Mouse (Mus musculus): ENCODE measurements around the gene Erlin1.

Gene Erlin1

DNA sequence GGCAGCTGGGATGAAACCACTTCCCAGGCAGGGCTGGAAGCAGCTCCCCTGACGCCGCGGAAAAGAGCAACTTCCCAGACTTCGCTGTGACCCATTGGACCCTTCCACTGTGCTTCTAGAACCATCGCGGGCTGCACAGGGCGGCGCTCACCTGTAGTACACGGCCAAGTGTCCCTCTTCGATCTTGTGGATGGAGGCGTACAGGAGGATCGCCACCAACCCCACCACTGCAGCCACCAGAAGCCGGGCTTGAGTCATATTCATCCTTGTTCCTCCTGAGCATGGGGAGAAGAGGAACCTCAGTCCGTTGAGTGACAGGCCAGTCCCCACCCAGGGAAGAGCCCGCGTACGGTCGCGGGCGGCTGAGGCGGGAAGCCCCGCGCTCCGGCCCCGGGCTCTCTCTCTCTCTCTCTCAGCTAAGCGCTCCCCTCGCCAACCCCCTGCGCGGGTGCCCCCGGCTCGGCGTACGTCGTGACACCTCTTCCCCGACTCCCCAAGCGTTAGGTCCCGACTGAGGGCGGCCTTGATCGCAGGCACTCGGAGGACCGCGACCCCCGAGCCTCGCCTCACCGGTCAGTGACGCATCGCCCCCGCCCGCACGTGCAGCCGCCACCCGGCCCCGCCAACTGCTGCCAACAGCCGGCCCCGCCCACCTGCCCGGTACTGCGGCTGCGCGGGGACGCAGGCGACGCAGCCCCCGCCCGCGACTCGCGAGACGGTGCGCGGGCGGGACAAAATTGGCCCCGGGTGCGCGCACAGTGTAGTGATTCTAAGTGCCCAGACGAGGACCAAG, at the start of gene Erlin1:
TSS of gene Erlin1 (minus strand) at position 665 of the 793 bp plus-strand sequence.
- in situ Hi-C loops (cut with MboI, MseI), result no loop called here

- in situ Hi-C loops (cut with MboI, MseI), result no loop called here
Observed at GRCm38 (mm10) chr19:44117793-44118192, 48.2 kb upstream of the Erlin1 start.

GRCm38 (mm10) chr19:44111706-44112105, 42.1 kb upstream of the Erlin1 start:
- in situ Hi-C loops (cut with MboI, MseI), result no loop called here

GRCm38 (mm10) chr19:44110356-44110755, 40.8 kb upstream of the Erlin1 start:
- in situ Hi-C loops (cut with MboI, MseI), result no loop called here

DNA sequence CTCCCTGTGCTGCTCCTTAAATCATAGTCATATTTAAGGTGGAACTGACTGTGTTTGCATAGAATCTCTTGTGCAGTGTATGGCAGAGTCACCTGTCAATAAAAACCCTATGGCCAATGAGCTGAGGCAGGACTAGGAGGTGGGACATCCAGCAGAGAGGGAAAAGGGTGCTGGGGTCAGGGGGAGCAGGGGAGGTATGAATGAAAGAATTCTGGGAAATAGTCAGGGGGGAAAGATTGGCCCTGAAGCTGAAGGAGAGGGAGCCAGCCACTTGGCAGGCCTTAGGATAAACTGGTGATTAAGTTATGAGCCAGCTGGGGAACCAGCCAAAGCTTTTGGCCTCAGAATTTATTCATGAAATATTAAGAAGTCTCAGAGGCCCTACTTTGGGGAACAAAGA, 39.4 kb upstream of the Erlin1 start:
- in situ Hi-C loops (cut with MboI, MseI), result no loop called here

DNA sequence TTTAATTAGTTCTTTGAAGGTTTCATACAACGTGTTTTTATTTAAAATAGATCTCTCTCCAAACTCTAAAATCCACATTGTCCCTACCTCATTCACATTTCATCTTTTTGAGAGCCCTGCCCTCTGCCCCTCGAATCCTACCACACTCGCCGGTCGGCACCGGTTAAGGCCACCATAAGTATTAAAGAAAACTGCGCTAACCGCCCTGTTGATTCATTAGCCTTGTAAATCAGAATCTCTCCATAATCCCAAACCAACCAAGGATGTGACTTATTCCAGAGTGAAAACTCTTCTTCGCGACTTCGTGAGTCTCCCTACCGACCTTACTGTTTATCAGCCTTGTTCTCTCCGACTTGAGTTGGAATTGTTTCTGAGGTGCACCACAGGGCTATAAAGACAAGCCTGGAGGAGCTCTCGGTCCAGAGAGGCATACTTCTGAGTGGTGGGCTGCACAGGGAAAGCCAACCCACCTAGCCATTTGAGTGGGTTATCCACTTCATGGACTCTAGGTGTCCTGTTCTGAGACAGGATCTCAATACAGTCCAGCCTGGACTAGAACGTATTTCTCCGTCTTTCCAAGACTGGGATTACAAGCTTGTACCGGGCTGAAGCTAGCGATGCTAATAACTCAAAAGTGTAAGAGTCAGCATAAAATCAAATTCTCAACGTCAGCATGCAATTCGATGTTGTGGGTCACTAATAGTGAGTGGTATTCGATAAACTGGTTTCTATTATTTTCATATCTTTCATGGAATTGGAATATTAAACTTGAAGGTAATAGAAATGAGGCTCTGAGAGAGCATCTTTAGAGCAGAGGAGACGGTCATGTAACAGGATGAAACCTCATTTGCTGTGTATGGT, 38.3 kb upstream of the Erlin1 start:
- in situ Hi-C loops (cut with MboI, MseI), result no loop called here

- in situ Hi-C loops (cut with MboI, MseI), result no loop called here
Observed at GRCm38 (mm10) chr19:44106831-44107660, 37.5 kb upstream of the Erlin1 start, which contains the start of gene Chuk. Gene Chuk, minus strand, starts transcription at chr19:44107480.

DNA sequence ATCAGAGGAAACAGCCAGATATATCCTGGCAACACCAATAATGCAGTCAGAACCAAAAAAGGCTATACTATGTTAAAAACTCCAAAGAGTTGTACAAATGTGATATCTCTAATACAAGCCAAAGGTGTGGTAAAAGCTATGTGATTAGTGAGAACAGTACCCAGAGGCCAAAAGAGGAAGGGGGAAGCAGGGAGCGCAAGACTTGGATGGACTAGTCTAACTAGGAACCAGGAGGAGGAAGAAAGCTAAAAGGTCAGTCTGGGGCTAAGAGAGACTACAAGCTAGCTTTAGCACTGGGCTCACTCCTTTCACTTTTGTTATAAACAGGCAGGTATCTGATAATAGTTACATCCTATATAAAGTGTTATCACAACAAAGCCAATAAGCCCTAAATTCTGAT, 34.8 kb upstream of the Erlin1 start:
- in situ Hi-C loops (cut with MboI, MseI), result no loop called here

DNA sequence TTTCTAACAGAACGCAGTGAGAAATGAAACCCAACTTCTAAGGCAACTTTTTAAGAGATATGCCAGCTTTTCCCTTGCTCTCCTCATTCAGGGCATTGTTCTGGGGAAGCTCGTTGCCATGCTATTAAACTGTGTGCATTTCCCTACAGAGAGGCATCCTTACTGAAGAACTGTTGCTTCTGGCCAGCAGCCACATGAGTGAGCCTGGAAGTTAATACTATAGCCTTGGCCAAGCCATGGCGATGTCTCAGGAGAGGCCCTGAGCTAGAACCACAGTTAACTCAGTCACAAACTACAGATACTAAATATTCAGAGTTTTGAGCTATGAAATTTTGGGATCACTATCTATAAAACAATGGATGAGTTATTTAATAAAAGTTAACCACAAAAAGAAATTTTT, 33.4 kb upstream of the Erlin1 start:
- in situ Hi-C loops (cut with MboI, MseI), result no loop called here

DNA sequence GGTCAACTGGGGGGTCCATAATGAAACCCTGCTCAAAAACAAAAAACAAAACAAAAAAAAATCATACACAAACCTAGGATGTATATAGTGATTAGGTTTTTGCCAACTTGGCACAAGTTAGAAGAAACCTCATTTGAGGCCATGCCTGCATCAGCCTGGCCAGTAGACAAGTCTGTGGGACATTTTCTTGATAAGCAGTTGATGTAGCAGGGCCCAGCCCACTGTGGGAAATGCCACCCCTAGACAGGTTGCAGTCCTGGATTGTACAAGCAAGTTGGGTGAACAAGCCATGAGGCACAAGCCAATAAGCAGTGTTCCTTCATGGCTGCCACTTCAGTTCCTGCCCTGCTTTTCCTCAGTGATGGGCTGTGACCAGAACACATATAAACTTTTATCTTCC, 31.3 kb upstream of the Erlin1 start:
- in situ Hi-C loops (cut with MboI, MseI), result no loop called here

GRCm38 (mm10) chr19:44086278-44086677, 16.7 kb upstream of the Erlin1 start:
- in situ Hi-C loops (cut with MboI, MseI), result no loop called here

DNA sequence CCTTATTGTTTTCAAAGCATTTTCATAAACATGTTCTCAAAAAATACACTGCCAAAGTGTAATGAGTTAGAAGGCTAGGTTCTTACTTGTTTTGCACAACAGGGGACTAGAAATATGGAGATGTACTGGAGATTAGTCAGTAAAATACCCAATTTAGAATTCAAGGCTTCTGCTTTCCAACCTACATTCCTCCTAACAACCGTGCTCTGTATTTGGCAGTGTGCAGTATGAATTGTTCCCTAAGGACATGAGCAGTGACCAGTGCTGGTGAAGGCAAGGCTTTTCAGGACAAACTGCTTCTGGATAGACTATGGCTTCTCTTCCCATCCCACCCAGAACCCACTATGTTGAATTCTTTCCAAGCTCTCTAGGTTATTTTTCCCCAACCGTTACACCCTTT, 11.3 kb upstream of the Erlin1 start:
- in situ Hi-C loops (cut with MboI, MseI), result no loop called here

- in situ Hi-C loops (cut with MboI, MseI), result no loop called here
Observed at GRCm38 (mm10) chr19:44080023-44080422, 10.4 kb upstream of the Erlin1 start.

- in situ Hi-C loops (cut with MboI, MseI), result no loop called here
Observed at GRCm38 (mm10) chr19:44077024-44077423, 7.4 kb upstream of the Erlin1 start.

- in situ Hi-C loops (cut with MboI, MseI), result no loop called here
Observed at GRCm38 (mm10) chr19:44076457-44076856, 6.9 kb upstream of the Erlin1 start.

- in situ Hi-C loops (cut with MboI, MseI), result no loop called here
Observed at GRCm38 (mm10) chr19:44074986-44075385, 5.4 kb upstream of the Erlin1 start.

GRCm38 (mm10) chr19:44071166-44071565, 1.6 kb upstream of the Erlin1 start:
- in situ Hi-C loops (cut with MboI, MseI), result no loop called here

DNA sequence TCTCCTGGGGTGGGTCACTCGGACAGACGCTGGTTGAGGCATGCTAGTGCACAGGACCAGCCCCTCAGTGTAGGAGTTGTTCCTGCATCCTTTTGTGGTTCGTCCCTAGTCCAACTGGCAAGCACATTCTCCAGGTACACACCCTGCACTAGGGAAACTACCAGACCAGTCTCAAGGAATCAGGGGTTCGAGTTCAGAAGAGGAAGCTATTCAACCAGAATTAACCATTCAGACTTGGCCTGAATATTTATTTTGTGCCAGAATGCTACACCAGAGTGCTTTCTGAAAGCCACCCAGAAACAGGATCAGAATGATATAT, 288 bp upstream of the Erlin1 start:
- in situ Hi-C loops (cut with MboI, MseI), result no loop called here

DNA sequence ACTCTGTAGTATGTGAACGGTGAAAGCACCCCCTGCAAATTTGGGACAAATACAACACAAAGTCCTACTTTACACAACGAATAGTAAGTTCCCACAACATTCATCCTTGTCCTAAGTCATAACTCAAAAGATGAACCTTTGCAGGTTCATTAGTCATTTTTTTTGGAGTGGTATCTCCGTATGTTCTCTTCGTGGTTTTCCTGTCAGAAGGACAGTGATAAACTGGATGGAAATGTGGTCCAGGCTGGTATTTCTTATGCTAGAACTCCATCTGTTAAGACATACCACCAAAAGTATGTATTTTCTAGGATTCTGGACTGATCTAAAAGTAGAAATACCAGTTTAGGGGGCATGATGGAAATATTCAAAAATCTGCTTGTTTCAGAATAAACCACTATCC, 1.4 kb downstream of the Erlin1 start:
- in situ Hi-C loops (cut with MboI, MseI), result no loop called here

DNA sequence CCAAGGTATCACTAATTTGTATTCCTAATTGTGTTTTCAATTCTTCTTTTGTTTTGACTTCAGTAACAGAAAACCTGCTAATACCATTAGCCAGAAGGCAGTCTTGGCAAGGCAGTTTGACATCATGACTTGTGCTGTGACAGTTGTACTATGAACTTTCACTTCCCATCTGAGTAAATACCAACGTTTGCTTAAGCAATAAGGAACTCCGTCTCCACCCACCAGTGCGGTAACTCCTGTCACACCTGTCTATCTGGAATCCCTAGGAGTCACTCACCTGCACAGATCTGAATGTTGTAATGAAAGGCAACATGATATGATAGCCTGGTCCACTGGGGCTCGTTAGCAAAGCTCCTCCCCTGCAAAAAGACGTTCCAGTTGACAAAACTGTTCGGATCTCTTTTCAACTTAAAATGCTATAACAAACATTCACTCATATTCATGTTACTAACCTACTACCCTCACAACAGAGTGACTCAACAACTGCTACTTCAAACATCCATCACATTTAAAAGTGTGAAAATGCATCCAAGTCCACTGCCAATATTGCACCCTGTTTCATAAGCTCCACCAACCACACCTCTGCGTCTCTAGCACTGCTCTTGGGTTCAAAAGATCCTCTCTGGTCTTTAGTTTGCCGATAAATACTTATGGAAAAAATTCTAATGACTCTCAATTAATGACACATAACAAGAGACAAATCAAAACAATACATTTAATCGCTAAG, 2.1 kb downstream of the Erlin1 start:
- in situ Hi-C loops (cut with MboI, MseI), result no loop called here

- in situ Hi-C loops (cut with MboI, MseI), result no loop called here
Observed at GRCm38 (mm10) chr19:44064734-44065133, 4.9 kb downstream of the Erlin1 start.
